Mouse (Mus musculus): ENCODE data around the gene Rab4b.

DNA sequence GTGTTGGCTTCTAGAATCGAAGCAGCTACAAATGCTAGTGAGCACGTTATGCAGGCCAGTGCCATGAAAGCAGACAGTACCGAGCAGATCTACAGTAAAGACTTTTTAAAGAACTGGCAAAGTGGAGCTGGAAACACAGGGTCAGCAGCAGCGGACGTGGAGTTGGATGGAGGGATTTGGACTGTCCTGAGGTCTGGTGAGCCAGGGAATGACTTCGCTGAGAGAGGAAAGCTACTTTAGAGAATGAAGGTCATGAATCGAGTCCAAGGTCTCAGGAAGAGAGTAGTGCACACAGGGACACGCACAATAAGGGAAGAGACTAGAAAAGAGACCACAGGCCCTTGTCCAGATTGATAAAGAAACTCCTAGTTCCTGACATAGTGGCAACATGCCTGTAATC lies 18.9 kb upstream of the Rab4b start:
- no peak for TF ChIP-seq POLR2A (IDR thresholded peaks at IDR 0.05; ENCODE audit: extremely low read depth, insufficient read depth, low read length)
- no peak for TF ChIP-seq CTCF (IDR thresholded peaks at IDR 0.05; ENCODE audit: extremely low read depth, insufficient read depth, low read length)
